Mouse (Mus musculus): Measurements from ENCODE around the gene Mcpt2. TPM values are rescaled to one million over a fixed set of nuclear protein-coding genes. Genes with fewer than 3 reads are reported as not detected.
"Not testable (repeated sequence)": the region's sequence is repeated elsewhere in the genome, so short reads cannot be mapped to it uniquely, and the experiment has no call there.

Gene Mcpt2
- not detected for total RNA-seq (2021)
- long read RNA-seq, experiment 1, result 0 reads
- long read RNA-seq, experiment 2, result 0 reads

DNA sequence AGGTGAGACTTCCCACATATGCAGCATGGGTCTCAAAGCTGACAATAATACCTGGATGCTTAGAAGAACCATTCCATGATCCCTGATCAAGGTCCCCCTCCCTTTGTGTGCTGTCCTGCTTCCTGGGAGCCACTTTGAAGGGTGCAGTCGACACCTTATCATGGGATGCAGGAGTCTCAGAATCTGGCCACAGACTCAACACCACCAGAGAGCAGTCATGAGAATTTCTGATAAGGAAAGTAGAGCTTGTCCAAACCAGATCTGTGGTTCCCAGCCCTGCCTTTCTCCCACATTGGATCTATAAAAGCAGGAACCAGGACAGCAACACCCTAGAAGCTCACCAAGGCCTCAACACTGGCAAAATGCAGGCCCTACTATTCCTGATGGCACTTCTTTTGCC lies at the start of gene Mcpt2:
Gene Mcpt2 (plus strand): TSS at position 250 of the 400 bp plus-strand sequence.
- not testable (repeated sequence) for DNase-seq (ENCODE audit: low spot score in 2 of 2)

DNA sequence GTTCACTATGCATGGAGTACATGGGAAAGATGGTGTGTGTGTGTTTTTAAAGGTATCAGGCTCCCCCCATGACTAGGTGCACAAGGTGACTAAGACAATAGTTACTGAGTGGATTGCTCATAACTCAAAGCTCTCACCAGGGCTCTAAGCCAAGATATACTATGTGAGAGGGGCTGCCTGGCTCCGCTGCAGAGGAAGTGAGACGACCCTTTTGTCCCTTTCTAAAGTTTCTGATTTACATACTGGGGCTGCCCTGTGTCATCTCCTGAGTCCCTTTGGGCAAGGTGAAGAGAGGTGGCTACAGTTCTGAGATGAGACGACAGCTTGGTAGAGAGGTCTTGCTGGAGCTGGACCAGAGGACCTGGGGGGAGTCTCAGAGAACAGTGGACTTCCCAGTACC lies 28.7 kb upstream of the Mcpt2 start:
- no peak for DNase-seq (ENCODE audit: low spot score in 2 of 2)

DNA sequence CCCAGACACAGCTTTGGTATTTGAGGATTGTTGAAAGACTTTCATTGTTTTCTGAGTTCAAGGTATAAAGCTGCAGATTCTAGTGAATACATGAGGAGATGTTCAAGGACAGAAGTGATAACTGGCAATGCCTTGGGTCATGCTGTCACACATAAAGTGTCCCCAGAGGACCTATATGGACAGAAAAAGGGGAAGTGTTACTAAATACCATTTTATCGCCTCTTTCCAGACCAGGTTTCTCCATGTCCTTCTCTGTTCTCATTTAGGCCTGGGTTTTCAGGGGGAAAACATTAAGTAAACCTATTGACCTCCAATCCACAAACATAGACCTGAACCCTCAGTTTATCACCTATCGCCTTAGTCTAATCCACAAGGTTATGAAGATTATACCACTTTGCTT lies 27.9 kb upstream of the Mcpt2 start:
- DNase-seq (ENCODE audit: low spot score in 2 of 2), result no peak

DNA sequence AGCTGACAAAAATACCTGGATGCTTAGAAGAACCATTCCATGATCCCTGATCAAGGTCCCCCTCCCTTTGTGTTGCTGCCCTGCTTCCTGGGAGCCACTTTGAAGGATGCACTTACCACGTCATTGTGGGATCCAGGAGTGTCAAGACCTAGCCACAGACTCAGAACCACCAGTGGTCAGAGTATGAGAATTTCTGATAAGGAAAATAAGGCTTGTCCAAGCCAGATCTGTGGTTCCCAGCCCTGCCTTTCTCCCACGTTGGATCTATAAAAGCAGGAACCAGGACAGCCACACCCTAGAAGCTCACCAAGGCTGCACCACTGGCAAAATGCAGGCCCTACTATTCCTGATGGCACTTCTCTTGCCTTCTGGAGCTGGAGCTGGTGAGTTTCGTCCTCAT lies 24.2 kb upstream of the Mcpt2 start, which contains the start of gene Mcpt1:
Gene Mcpt1 (plus strand): TSS at position 301 of the 400 bp plus-strand sequence.
- DNase-seq (ENCODE audit: low spot score in 2 of 2), result not testable (repeated sequence)

DNA sequence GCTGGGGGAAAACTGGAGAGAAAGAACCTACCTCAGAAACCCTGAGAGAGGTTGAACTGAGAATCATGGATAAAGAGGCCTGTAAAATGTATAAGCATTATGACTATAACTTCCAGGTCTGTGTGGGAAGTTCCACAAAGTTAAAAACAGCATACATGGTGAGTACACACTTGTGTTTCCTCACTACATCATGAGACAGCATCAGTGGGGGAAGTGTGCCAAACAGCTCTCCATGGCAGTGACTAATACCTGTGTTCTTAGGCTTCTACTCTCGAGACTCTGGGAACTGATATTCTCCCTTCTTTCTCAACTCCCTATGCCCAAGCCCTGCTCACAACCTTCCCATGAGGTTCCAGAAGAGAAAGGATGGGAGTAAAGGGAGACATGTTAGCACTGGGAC lies 22.4 kb upstream of the Mcpt2 start:
- DNase-seq (ENCODE audit: low spot score in 2 of 2), result no peak

DNA sequence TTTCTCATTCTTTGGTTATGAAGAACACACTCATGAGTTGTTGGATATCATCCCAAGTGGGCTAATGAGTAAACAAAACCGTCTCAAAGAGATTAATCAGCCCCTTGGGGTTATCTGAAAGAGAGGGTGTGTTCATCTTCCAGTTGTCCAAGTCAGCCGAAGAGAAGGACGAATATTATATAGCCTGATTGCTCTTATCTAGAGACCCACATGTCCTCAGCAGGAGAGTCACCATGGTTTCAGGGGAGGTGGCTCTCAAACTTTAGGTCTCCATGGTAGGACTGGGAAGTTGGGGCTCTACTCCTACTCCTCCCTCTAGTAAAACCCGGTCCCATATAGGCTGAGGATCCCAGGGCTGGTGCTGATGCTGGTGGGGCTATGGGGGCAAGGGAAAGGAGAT lies 20.5 kb upstream of the Mcpt2 start:
- not testable (repeated sequence) for DNase-seq (ENCODE audit: low spot score in 2 of 2)

DNA sequence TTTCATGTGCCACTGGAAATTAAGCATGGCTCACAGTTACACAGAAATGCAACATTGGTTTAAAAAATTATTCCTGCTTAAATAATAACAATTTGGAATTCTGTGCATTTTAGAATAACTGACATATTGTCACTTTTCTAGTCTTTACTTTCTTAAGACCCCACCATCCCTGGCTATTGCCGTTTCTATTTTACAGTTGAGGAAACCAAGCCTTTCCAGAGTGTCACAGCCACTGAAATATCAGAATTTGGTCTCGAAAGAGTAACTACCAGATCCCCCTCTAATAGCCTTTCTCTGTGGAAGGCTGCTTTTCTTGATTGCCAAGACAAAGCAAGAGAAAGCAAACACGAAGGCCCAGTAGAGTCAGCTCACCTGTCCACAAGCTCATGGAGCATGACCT lies 11.4 kb upstream of the Mcpt2 start, which contains the start of gene Mcpt9:
Gene Mcpt9 (minus strand): TSS at position 101 of the 400 bp plus-strand sequence.
- DNase-seq (ENCODE audit: low spot score in 2 of 2), result not testable (repeated sequence)

DNA sequence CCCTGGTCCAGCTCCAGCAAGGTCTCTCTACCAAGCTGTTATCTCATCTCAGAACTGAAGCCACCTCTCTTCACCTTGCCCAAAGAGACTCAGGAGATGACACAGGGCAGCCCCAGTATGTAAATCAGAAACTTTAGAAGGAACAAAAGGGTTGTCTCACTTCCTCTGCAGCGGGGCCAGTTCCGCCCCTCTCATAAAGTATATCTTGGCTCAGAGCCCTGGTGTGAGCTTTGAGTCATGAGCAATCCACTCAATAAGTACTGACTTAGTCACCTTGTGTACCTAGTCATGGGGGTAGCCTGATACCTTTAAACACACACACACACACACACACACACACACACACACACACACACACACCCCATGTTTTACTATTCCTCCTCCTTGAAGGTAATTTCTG lies 7.4 kb upstream of the Mcpt2 start:
- no peak for DNase-seq (ENCODE audit: low spot score in 2 of 2)

DNA sequence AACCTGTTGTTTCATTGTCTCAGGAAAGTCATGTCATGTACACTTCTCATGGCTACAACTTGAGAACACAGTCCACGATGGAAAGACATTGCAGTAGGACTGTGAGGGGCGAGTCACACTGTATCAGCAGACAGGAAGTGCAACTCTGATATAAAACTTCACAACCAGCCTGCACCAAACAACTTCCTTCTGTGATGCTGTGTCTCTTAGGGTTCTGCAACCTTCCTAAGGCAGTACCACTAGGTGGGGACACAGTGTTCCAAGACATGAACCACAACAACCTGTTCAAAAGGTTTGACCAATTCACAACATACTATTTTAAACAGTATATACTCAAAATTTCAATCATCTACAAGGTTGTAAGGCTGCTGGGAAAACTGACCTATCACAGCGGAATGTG lies 13.6 kb downstream of the Mcpt2 start:
- no peak for DNase-seq (ENCODE audit: low spot score in 2 of 2)

DNA sequence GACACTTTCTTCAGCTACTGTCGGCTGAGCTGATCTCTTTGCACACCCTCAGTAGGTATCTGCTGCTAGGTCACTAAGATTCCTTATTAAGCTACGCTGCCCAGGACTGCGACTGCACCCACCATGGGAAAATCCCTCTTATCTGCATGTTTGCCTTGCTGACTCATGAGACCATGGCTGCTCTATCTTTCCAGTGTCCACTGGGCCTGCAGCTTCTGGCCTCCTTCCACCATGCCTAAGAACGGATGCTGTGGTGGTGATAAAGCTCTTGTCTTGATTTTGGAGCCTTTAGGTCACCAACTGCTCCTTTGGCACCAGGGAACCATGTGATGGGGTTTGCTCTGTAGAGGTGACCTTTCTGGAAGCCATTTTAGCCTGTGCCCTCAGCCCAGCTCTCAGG lies 15.9 kb downstream of the Mcpt2 start:
- DNase-seq (ENCODE audit: low spot score in 2 of 2), result no peak

DNA sequence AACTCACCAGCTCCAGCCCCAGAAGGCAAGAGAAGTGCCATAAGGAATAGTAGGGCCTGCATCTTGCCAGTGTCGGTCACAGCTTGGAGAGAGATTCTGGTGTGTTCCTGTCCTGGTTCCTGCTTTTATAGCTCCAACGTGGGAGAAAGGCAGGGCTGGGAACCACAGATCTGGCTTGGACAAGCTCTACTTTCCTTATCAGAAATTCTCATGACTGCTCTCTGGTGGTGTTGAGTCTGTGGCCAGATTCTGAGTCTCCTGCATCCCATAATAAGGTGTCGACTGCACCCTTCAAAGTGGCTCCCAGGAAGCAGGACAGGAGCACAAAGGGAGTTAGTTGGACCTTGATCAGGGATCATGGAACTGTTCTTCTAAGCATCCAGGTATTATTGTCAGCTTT lies 20.4 kb downstream of the Mcpt2 start, which contains the start of gene Mcpt4:
Gene Mcpt4 (minus strand): TSS at position 101 of the 400 bp plus-strand sequence.
- DNase-seq (ENCODE audit: low spot score in 2 of 2), result not testable (repeated sequence)

DNA sequence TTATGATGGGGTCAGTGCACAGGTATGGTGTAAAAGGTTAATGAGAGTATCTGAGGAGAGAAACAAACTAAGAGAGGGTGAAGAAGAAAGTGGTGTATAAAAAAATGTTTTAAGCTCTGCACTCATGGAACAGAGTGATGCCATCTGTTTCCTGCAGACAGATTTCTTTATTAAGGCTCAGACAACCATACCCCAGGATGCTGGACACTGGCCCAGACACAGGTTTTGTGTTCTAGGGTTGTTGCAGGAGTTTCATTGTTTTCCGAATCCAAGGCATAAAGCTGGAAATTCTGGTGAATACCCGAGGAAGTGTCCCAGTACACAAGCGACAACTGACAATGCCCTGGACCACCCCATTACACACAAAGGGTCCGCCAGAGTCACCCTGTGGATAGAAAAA lies 40.2 kb downstream of the Mcpt2 start:
- no peak for DNase-seq (ENCODE audit: low spot score in 2 of 2)

DNA sequence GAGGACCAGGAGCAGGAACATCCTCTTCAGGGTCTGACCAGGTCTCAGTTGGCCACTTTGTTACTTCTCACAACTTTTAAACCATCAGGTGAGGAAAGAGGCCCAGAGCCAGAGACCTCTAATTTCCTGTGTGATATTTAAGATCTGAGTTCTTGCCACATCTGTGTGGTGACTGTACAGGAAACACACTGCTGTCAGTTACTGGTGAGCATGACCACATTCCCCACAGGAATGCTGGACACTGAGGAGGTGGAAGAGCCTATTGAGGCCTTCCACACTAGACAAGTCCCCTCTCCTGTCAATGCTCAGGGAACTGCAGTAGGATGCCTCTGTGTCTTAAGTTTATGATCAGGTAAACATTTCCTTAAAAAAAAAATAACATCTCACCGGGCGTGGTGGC lies 43.3 kb downstream of the Mcpt2 start, which contains the start of gene Mcpt8:
Gene Mcpt8 (minus strand): TSS at position 107 of the 400 bp plus-strand sequence.
- DNase-seq (ENCODE audit: low spot score in 2 of 2), result no peak

DNA sequence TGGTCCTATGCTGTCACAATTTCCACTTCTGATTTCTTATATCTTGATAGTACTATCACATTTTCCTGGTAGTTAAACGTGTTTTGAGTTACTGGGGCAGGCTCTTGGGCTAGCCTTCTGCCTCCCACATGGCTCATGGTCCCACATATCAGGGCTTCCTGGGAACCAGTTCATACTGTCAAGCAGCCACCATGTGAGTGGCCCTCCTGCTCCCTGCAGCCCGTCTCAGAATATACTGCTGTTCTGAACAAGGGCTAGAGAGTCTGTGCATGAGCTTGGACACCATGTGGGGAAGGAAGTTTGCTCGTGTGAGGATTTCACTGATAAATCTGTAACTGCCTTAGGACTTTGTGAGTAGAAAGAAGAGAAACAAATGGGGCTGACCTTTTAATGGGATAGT lies 44.9 kb downstream of the Mcpt2 start:
- no peak for DNase-seq (ENCODE audit: low spot score in 2 of 2)

DNA sequence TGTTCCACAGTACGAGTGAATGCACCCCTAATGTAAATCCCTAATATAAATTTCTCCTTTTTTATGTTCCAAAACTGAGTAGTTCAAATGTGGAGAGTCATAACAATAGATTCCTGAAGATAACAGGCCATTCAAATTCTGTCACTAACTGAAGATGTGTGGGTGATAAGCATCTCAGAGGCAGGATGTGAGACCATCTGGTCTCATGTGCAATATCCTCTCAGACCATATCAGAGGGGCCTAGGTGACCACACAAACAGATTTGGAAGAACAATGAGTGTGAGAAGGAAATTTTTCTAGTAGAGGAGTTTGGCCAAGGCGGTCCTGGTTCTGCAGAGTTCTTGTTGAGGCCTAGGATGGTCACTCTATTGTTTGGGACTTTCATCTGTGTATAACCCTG lies 51.5 kb downstream of the Mcpt2 start:
- no peak for DNase-seq (ENCODE audit: low spot score in 2 of 2)

Small RNA genes lying within 50 kb of the gene (microRNA-seq; reads per million reads assigned to microRNA genes)
- 0 reads per million in 2 experiments for gene Mir6949 (ENCODE audit: borderline number of aligned reads in 2 of 2)

Other genes starting within 250 kb of the Mcpt2 start
- gene Nfatc4, start 218.9 kb upstream of the Mcpt2 start, total RNA-seq (2021), result 10 to 100 TPM; 17.4 to 21.4 TPM
- gene Nynrin, start 188.0 kb upstream of the Mcpt2 start, total RNA-seq (2021), result 1 to 10 TPM; 8.2 to 9.0 TPM
- gene Cbln3, start 157.6 kb upstream of the Mcpt2 start, total RNA-seq (2021), result not detected
- gene Khnyn, start 157.1 kb upstream of the Mcpt2 start, total RNA-seq (2021), result 10 to 100 TPM; 14.8 to 17.6 TPM
- 10 to 100 TPM; 66.9 to 90.4 TPM for gene Sdr39u1, start 141.7 kb upstream of the Mcpt2 start, total RNA-seq (2021)
- 1 to 10 TPM; 1.8 to 3.4 TPM for gene Cma1, start 97.4 kb upstream of the Mcpt2 start, total RNA-seq (2021)
- gene Cma2, start 91.1 kb upstream of the Mcpt2 start, total RNA-seq (2021), result under 1 TPM in 1 of 2 experiments, not detected in 1; 0.51 TPM
- not detected for gene Mcpt1, start 24.1 kb upstream of the Mcpt2 start, total RNA-seq (2021)
- gene Mcpt9, start 11.5 kb upstream of the Mcpt2 start, total RNA-seq (2021), result not detected
- gene Mcpt4, start 20.3 kb downstream of the Mcpt2 start, total RNA-seq (2021), result 1 to 10 TPM; 1.4 to 2.6 TPM
- gene Mcpt8, start 43.2 kb downstream of the Mcpt2 start, total RNA-seq (2021), result not detected
- gene Ctsg, start 60.5 kb downstream of the Mcpt2 start, total RNA-seq (2021), result not detected
- gene Gzme, start 78.6 kb downstream of the Mcpt2 start, total RNA-seq (2021), result not detected
- gene Gzmd, start 90.6 kb downstream of the Mcpt2 start, total RNA-seq (2021), result not detected
- gene Gzmg, start 117.5 kb downstream of the Mcpt2 start, total RNA-seq (2021), result not detected
- not detected for gene Gzmn, start 132.6 kb downstream of the Mcpt2 start, total RNA-seq (2021)
- not detected for gene Gzmf, start 169.4 kb downstream of the Mcpt2 start, total RNA-seq (2021)
- not detected for gene Gzmc, start 192.6 kb downstream of the Mcpt2 start, total RNA-seq (2021)
- gene Gzmb, start 220.2 kb downstream of the Mcpt2 start, total RNA-seq (2021), result under 1 TPM; 0.42 to 0.99 TPM